Mouse (Mus musculus) kidney, postnatal 0 days (tissue): Measurements from ENCODE around the gene Galnt9. TPM values are rescaled to one million over a fixed set of nuclear protein-coding genes. Genes with fewer than 3 reads are reported as not detected.

Experiments used
- ATAC-seq: fragments of 200-750 bp; cut with Nextera tagmentation; replicated peaks from 2 replicates; pipeline ENCODE4 v1.8.0; 2017; ENCODE audit warnings: low read depth, moderate number of reproducible peaks, moderate TSS enrichment, moderate library complexity; ENCODE audit not compliant: low FRiP score
- DNase-seq: peaks from one replicate; pipeline ENCODE4 v3.0.0-alpha.2; 2016; ENCODE audit warnings: low spot score
- H3K27ac ChIP-seq: fragments of 300-500 bp; sonication (generic); 2 replicates; pipeline ENCODE4 v1.5.1; 2014; ENCODE audit warnings: mild to moderate bottlenecking
- H3K27me3 ChIP-seq: fragments of 300-500 bp; sonication (generic); 2 replicates; pipeline ENCODE4 v1.6.1; 2014; ENCODE audit warnings: low read length, mixed read lengths; ENCODE audit not compliant: insufficient read depth
- H3K36me3 ChIP-seq: fragments of 300-500 bp; sonication (generic); 2 replicates; pipeline ENCODE4 v1.6.1; 2014; ENCODE audit warnings: low read length, mixed read lengths; ENCODE audit not compliant: insufficient read depth
- H3K4me1 ChIP-seq: fragments of 300-500 bp; sonication (generic); replicated peaks from 2 replicates; pipeline ENCODE4 v1.6.1; 2014; ENCODE audit warnings: antibody characterized with exemption, low read length, mixed read lengths; ENCODE audit not compliant: insufficient read depth
- H3K4me2 ChIP-seq: fragments of 300-500 bp; sonication (generic); 2 replicates; pipeline ENCODE4 v1.6.1; 2014; ENCODE audit warnings: mild to moderate bottlenecking, low read length, moderate library complexity, mixed read lengths
- H3K4me3 ChIP-seq: fragments of 300-500 bp; sonication (generic); replicated peaks from 2 replicates; pipeline ENCODE4 v1.5.1; 2014; ENCODE audit warnings: low read depth, low read length
- H3K9ac ChIP-seq: fragments of 300-500 bp; sonication (generic); 2 replicates; pipeline ENCODE4 v1.6.1; 2014; ENCODE audit warnings: low read depth, low read length
- H3K9me3 ChIP-seq: fragments of 300-500 bp; sonication (generic); replicated peaks from 2 replicates; pipeline ENCODE4 v1.6.1; 2016; ENCODE audit warnings: low read length, inconsistent platforms, mixed read lengths
- CTCF ChIP-seq: IDR thresholded peaks from 2 replicates; pipeline ENCODE4 v1.5.1; 2016; ENCODE audit warnings: antibody characterized with exemption, low read depth, mild to moderate bottlenecking, moderate library complexity
- WGBS: fragments of 180-500 bp; shearing (Covaris S2); extraction: QIAGEN DNeasy Blood & Tissue Kit; methylation state at CpG from one replicate; pipeline ENCODE4 v1.1.7; 2014; 5-methylcytosine and 5-hydroxymethylcytosine counted together
- microRNA-seq: library from miRNA; unstranded; fragments of <30 nt; microRNA quantifications from one replicate; pipeline ENCODE4, GENCODE M21; 2016
- polyA plus RNA-seq: library from polyadenylated mRNA; unstranded; fragments of >200 nt; fragmentation: Nextera tagmentation; extraction: Ambion mirVana; gene quantifications from 2 replicates; pipeline ENCODE4 v1.2.1, GENCODE M21; 2015

The Galnt9 gene
- polyA plus RNA-seq, 1 experiment from 2014 or later = 0.95 TPM

GRCm38 (mm10) chr5:110652719-110653648 lies 108.8 kb downstream of the Galnt9 start, which contains the start of the genes Noc4l and Ddx51:
TSS of gene Noc4l (minus strand) at chr5:110653417.
TSS of gene Ddx51 (plus strand) at chr5:110653451.
- Histone ChIP-seq H3K36me3 (peaks cover 54% of the 10 kb centered on the region), H3K9ac (peak within 1 kb of the TSS; percentile 93), H3K27me3 (no peaks in the 10 kb centered on the region), H3K27ac (peak within 1 kb of the TSS; percentile 50; the same call in 1 of the 2 replicates), H3K9me3 (no peaks in the 10 kb centered on the region), H3K4me2 (peak within 1 kb of the TSS; percentile 95), H3K4me1 (peaks cover 7% of the 10 kb centered on the region; the same call in 1 of the 2 replicates), H3K4me3 (peak within 1 kb of the TSS; percentile 99)
- under 1% methylated on average over 91 of the region's 91 CpGs for WGBS
- DNase-seq (peak; percentile 95), ATAC-seq (peak; percentile 89)
- TF ChIP-seq CTCF = no peak; the same call in 1 of the 2 replicates

DNA sequence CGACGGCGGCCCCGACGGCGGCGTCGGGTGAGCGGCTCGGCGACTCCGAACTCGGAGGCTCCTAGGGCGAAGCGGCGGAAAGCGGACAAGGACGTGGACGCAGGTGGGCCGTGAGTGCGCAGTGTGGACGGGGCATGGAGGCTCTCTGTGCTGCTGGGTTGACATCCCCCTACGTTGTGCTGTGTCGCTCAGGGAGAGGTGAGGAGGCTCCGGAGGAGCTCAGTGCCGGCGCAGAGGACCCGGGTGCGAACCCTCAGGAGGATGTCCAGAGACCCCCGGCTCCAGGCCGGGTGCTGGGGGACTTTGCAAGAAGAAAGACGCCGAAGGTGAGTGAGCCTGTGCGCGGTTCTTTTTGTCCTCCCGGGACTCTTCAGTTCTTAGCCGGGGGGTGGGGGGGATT lies 109.5 kb downstream of the Galnt9 start:
- ATAC-seq (peak; percentile 26), DNase-seq (no peak)
- Histone ChIP-seq H3K4me2 (peak overlapping the region; percentile 95), H3K27ac (peak overlapping the region; percentile 50; the same call in 1 of the 2 replicates), H3K4me3 (peak overlapping the region; percentile 99), H3K9me3 (no peaks in the 10 kb centered on the region), H3K27me3 (no peaks in the 10 kb centered on the region), H3K4me1 (peaks cover 7% of the 10 kb centered on the region; the same call in 1 of the 2 replicates), H3K36me3 (peaks cover 55% of the 10 kb centered on the region), H3K9ac (peak overlapping the region; percentile 93)
- 2% methylated on average over 37 of the region's 37 CpGs for WGBS
- no peak for TF ChIP-seq CTCF

- no peak overlapping the region for H3K9ac ChIP-seq
- DNase-seq (no peak), ATAC-seq (no peak)
- H3K27me3 ChIP-seq = no peaks in the 10 kb centered on the region
- H3K4me1 ChIP-seq = no peaks in the 10 kb centered on the region
- no peaks in the 10 kb centered on the region for H3K9me3 ChIP-seq
- no peak for TF ChIP-seq CTCF
- H3K36me3 ChIP-seq = peaks cover 65% of the 10 kb centered on the region
- no peak overlapping the region for H3K4me2 ChIP-seq
- no peak overlapping the region for H3K4me3 ChIP-seq
- H3K27ac ChIP-seq = no peak overlapping the region
Observed at GRCm38 (mm10) chr5:110659682-110660081, 115.5 kb downstream of the Galnt9 start.

DNA sequence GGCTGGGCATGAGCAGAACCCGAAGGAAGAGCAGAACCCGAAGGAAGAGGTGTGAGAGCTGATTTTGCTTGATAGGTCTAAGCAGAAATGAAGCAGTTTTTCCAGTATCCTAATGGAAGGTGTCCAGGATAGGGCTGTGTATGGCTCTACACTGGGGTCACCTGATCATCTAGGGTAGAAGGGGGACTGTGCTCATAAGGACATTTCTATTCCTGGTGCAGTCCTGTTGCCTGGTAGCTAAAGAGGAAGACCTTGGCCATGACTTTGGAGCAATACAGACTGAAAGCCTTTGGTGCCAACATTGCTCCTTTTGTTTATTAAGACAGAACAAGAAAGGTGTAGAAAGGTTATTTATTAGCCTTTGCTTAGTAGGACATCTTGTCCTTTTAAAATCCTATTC lies 119.9 kb downstream of the Galnt9 start:
- Histone ChIP-seq H3K36me3 (peaks cover 63% of the 10 kb centered on the region), H3K9ac (no peak overlapping the region), H3K4me1 (no peaks in the 10 kb centered on the region), H3K4me2 (no peak overlapping the region), H3K27ac (no peak overlapping the region), H3K4me3 (no peak overlapping the region), H3K27me3 (no peaks in the 10 kb centered on the region), H3K9me3 (no peaks in the 10 kb centered on the region)
- ATAC-seq (no peak), DNase-seq (no peak)
- WGBS = 93% methylated on average over 2 of the region's 2 CpGs
- no peak for TF ChIP-seq CTCF

DNA sequence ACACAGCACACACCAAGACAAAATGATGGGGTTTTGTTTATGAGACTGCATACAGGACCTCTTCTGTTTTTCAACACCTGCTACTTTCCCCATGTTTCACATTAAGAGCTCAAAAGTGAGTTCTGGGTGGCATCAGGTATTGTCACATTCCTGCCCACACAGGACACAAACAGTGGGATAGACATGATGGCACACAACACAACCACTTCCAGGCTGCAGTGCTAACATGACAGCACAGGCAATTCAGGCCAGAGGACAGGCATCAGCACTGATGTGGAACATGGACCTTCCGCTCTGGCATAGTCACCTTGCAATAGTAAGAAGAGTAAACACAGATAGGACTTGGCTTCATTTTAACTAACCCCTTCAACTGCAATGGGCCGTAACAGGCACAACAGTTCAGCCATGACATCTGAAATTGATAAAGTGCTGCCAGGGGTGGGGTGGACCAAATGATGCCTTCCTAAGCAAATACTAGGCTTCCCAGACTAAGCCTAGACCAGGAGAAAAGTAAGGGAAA lies 120.7 kb downstream of the Galnt9 start:
- Histone ChIP-seq H3K4me1 (no peaks in the 10 kb centered on the region), H3K27ac (no peak overlapping the region)
- WGBS = 79% methylated on average over 2 of the region's 2 CpGs

GRCm38 (mm10) chr5:110665486-110666121 lies 121.4 kb downstream of the Galnt9 start:
- no peak for DNase-seq
- H3K4me1 ChIP-seq = no peaks in the 10 kb centered on the region
- peaks cover 68% of the 10 kb centered on the region for H3K36me3 ChIP-seq
- no peak overlapping the region for H3K4me2 ChIP-seq
- no peak overlapping the region for H3K9ac ChIP-seq
- no peaks in the 10 kb centered on the region for H3K27me3 ChIP-seq
- TF ChIP-seq CTCF = no peak
- WGBS = 75% methylated on average over 6 of the region's 6 CpGs
- H3K27ac ChIP-seq = no peak overlapping the region
- H3K4me3 ChIP-seq = no peak overlapping the region
- H3K9me3 ChIP-seq = no peaks in the 10 kb centered on the region
- ATAC-seq = no peak

More for the DNA sequence above, 120.7 kb downstream of the Galnt9 start:
- Histone ChIP-seq H3K9ac (no peak overlapping the region), H3K36me3 (peaks cover 64% of the 10 kb centered on the region), H3K4me2 (no peak overlapping the region), H3K27me3 (no peaks in the 10 kb centered on the region), H3K9me3 (no peaks in the 10 kb centered on the region), H3K4me3 (no peak overlapping the region)
- no peak for TF ChIP-seq CTCF
- ATAC-seq = no peak
- no peak for DNase-seq

Small RNA genes within 50 kb of the gene (microRNA-seq; reads per million reads assigned to microRNA genes)
- 1.2 reads per million for gene Mir7026

Other genes starting within 250 kb of the Galnt9 start
- gene P2rx2, start 201.1 kb upstream of the Galnt9 start, polyA plus RNA-seq = 0.57 and 0.64 TPM in 2 replicates
- not detected in 2 replicates for gene Lrcol1, start 199.6 kb upstream of the Galnt9 start, polyA plus RNA-seq
- 11.8 and 14.0 TPM in 2 replicates for gene Fbrsl1, start 95.9 kb upstream of the Galnt9 start, polyA plus RNA-seq
- 33.8 and 37.1 TPM in 2 replicates for gene Noc4l, start 109.1 kb downstream of the Galnt9 start, polyA plus RNA-seq
- 14.2 and 15.6 TPM in 2 replicates for gene Ddx51, start 109.1 kb downstream of the Galnt9 start, polyA plus RNA-seq
- 21.6 and 31.7 TPM in 2 replicates for gene Ep400, start 226.4 kb downstream of the Galnt9 start, polyA plus RNA-seq
- 34.3 and 36.9 TPM in 2 replicates for gene Pus1, start 236.3 kb downstream of the Galnt9 start, polyA plus RNA-seq